Mouse (Mus musculus): ENCODE data around the gene Sarm1. TPM values are rescaled to one million over a fixed set of nuclear protein-coding genes. Genes with fewer than 3 reads are reported as not detected.
A peak's percentile ranks its signal among the peaks of the same experiment; 100 is the strongest.

Gene Sarm1
- polyA plus RNA-seq, 1 experiment from 2014 or later = 5.2 TPM

GRCm38 (mm10) chr11:78471326-78472103, 26.0 kb downstream of the Sarm1 start:
- H3K9ac ChIP-seq = no peak overlapping the region
- H3K27me3 ChIP-seq = no peaks in the 10 kb centered on the region
- H3K4me1 ChIP-seq = peaks cover 5% of the 10 kb centered on the region
- H3K9me3 ChIP-seq = no peaks in the 10 kb centered on the region
- 87% methylated on average over 10 of the region's 10 CpGs for WGBS
- no peak overlapping the region for H3K4me2 ChIP-seq (replicated peaks)
- no peak overlapping the region for H3K27ac ChIP-seq
- H3K36me3 ChIP-seq = peaks cover 7% of the 10 kb centered on the region; the same call in 1 of the 2 replicates
- no peak for ATAC-seq (ENCODE audit: insufficient number of reproducible peaks, insufficient read depth, low FRiP score, low TSS enrichment)
- H3K4me3 ChIP-seq = no peak overlapping the region

- Histone ChIP-seq H3K4me2 (replicated peaks) (no peak overlapping the region), H3K36me3 (peaks cover 7% of the 10 kb centered on the region; the same call in 1 of the 2 replicates), H3K4me3 (no peak overlapping the region), H3K9ac (no peak overlapping the region), H3K4me1 (peaks cover 15% of the 10 kb centered on the region), H3K27me3 (no peaks in the 10 kb centered on the region), H3K27ac (no peak overlapping the region), H3K9me3 (no peaks in the 10 kb centered on the region)
- no peak for ATAC-seq (ENCODE audit: insufficient number of reproducible peaks, insufficient read depth, low FRiP score, low TSS enrichment)
- WGBS = 25% methylated on average over 3 of the region's 3 CpGs
Measured at GRCm38 (mm10) chr11:78467932-78468331, 29.6 kb downstream of the Sarm1 start.

- no peaks in the 10 kb centered on the region for H3K27me3 ChIP-seq
- H3K9ac ChIP-seq = no peak overlapping the region
- WGBS = 79% methylated on average over 7 of the region's 7 CpGs
- no peak overlapping the region for H3K27ac ChIP-seq
- no peaks in the 10 kb centered on the region for H3K9me3 ChIP-seq
- peaks cover 7% of the 10 kb centered on the region; the same call in 1 of the 2 replicates for H3K36me3 ChIP-seq
- peaks cover 15% of the 10 kb centered on the region for H3K4me1 ChIP-seq
- H3K4me2 ChIP-seq (replicated peaks) = no peak overlapping the region
- ATAC-seq (ENCODE audit: insufficient number of reproducible peaks, insufficient read depth, low FRiP score, low TSS enrichment) = no peak
- H3K4me3 ChIP-seq = no peak overlapping the region
Measured at GRCm38 (mm10) chr11:78467515-78467914, 30.0 kb downstream of the Sarm1 start.

GRCm38 (mm10) chr11:78466242-78466912, 31.2 kb downstream of the Sarm1 start:
- Histone ChIP-seq H3K36me3 (peaks cover 2% of the 10 kb centered on the region; the same call in 1 of the 2 replicates), H3K4me2 (replicated peaks) (peak overlapping the region; percentile 82), H3K4me1 (peaks cover 15% of the 10 kb centered on the region), H3K9ac (peak overlapping the region; percentile 90), H3K27me3 (no peaks in the 10 kb centered on the region), H3K4me3 (peak overlapping the region; percentile 73), H3K27ac (peak overlapping the region; percentile 97), H3K9me3 (0 out of 2 replicates have a peak, but pooled peaks cover 4% of the 10 kb centered on the region)
- peak; percentile 7; the same call in 1 of the 2 replicates for ATAC-seq (ENCODE audit: insufficient number of reproducible peaks, insufficient read depth, low FRiP score, low TSS enrichment)
- 63% methylated on average over 23 of the region's 23 CpGs for WGBS

- Histone ChIP-seq H3K4me1 (peaks cover 15% of the 10 kb centered on the region), H3K36me3 (no peaks in the 10 kb centered on the region), H3K27ac (peak within 1 kb of the TSS; percentile 97), H3K4me3 (peak within 1 kb of the TSS; percentile 73), H3K27me3 (no peaks in the 10 kb centered on the region), H3K9ac (peak within 1 kb of the TSS; percentile 90), H3K9me3 (0 out of 2 replicates have a peak, but pooled peaks cover 4% of the 10 kb centered on the region), H3K4me2 (replicated peaks) (peak within 1 kb of the TSS; percentile 82)
- under 1% methylated on average over 41 of the region's 41 CpGs for WGBS
- ATAC-seq (ENCODE audit: insufficient number of reproducible peaks, insufficient read depth, low FRiP score, low TSS enrichment) = peak; percentile 93
Measured at GRCm38 (mm10) chr11:78465568-78466180, 31.9 kb downstream of the Sarm1 start, which contains the start of gene Slc46a1. Gene Slc46a1, plus strand, starts transcription at chr11:78465697.

- Histone ChIP-seq H3K4me2 (replicated peaks) (peak overlapping the region; percentile 82), H3K27ac (peak overlapping the region; percentile 97; the same call in 1 of the 2 replicates), H3K9me3 (0 out of 2 replicates have a peak, but pooled peaks cover 4% of the 10 kb centered on the region), H3K4me1 (peaks cover 15% of the 10 kb centered on the region), H3K27me3 (no peaks in the 10 kb centered on the region), H3K4me3 (peak overlapping the region; percentile 73), H3K9ac (peak overlapping the region; percentile 90), H3K36me3 (no peaks in the 10 kb centered on the region)
- WGBS = 36% methylated on average over 9 of the region's 9 CpGs
- 0 out of 2 replicates have a peak, but pooled peaks have one; percentile 20 for ATAC-seq (ENCODE audit: insufficient number of reproducible peaks, insufficient read depth, low FRiP score, low TSS enrichment)
Measured at GRCm38 (mm10) chr11:78465116-78465515, 32.4 kb downstream of the Sarm1 start.

GRCm38 (mm10) chr11:78463286-78464036, 34.1 kb downstream of the Sarm1 start:
- Histone ChIP-seq H3K27ac (no peak overlapping the region), H3K4me2 (replicated peaks) (no peak overlapping the region), H3K4me1 (peaks cover 15% of the 10 kb centered on the region), H3K36me3 (no peaks in the 10 kb centered on the region), H3K9ac (no peak overlapping the region), H3K27me3 (no peaks in the 10 kb centered on the region), H3K9me3 (0 out of 2 replicates have a peak, but pooled peaks cover 4% of the 10 kb centered on the region), H3K4me3 (no peak overlapping the region)
- 60% methylated on average over 13 of the region's 13 CpGs for WGBS
- ATAC-seq (ENCODE audit: insufficient number of reproducible peaks, insufficient read depth, low FRiP score, low TSS enrichment) = no peak

GRCm38 (mm10) chr11:78462669-78463068, 34.9 kb downstream of the Sarm1 start:
- no peak overlapping the region for H3K4me2 ChIP-seq (replicated peaks)
- ATAC-seq (ENCODE audit: insufficient number of reproducible peaks, insufficient read depth, low FRiP score, low TSS enrichment) = no peak
- WGBS = 83% methylated on average over 5 of the region's 5 CpGs
- H3K9ac ChIP-seq = no peak overlapping the region
- 0 out of 2 replicates have a peak, but pooled peaks cover 4% of the 10 kb centered on the region for H3K9me3 ChIP-seq
- no peaks in the 10 kb centered on the region for H3K36me3 ChIP-seq
- H3K4me3 ChIP-seq = no peak overlapping the region
- no peaks in the 10 kb centered on the region for H3K27me3 ChIP-seq
- no peak overlapping the region for H3K27ac ChIP-seq
- peaks cover 15% of the 10 kb centered on the region for H3K4me1 ChIP-seq

GRCm38 (mm10) chr11:78461894-78462293, 35.7 kb downstream of the Sarm1 start:
- H3K4me1 ChIP-seq = peaks cover 13% of the 10 kb centered on the region
- ATAC-seq (ENCODE audit: insufficient number of reproducible peaks, insufficient read depth, low FRiP score, low TSS enrichment) = no peak
- H3K4me3 ChIP-seq = no peak overlapping the region
- 0 out of 2 replicates have a peak, but pooled peaks cover 4% of the 10 kb centered on the region for H3K9me3 ChIP-seq
- H3K36me3 ChIP-seq = no peaks in the 10 kb centered on the region
- H3K27ac ChIP-seq = no peak overlapping the region
- no peaks in the 10 kb centered on the region for H3K27me3 ChIP-seq
- no peak overlapping the region for H3K4me2 ChIP-seq (replicated peaks)
- 61% methylated on average over 1 of the region's 1 CpGs for WGBS
- H3K9ac ChIP-seq = no peak overlapping the region

GRCm38 (mm10) chr11:78458740-78459139, 38.8 kb downstream of the Sarm1 start:
- no peaks in the 10 kb centered on the region for H3K36me3 ChIP-seq
- no peak for ATAC-seq (ENCODE audit: insufficient number of reproducible peaks, insufficient read depth, low FRiP score, low TSS enrichment)
- 81% methylated on average over 17 of the region's 17 CpGs for WGBS

GRCm38 (mm10) chr11:78455308-78455707, 42.2 kb downstream of the Sarm1 start:
- no peaks in the 10 kb centered on the region for H3K27me3 ChIP-seq
- WGBS = 42% methylated on average over 5 of the region's 5 CpGs
- no peaks in the 10 kb centered on the region for H3K36me3 ChIP-seq
- no peak for ATAC-seq (ENCODE audit: insufficient number of reproducible peaks, insufficient read depth, low FRiP score, low TSS enrichment)
- no peak overlapping the region for H3K9ac ChIP-seq
- no peak overlapping the region for H3K27ac ChIP-seq
- no peak overlapping the region for H3K4me2 ChIP-seq (replicated peaks)
- no peaks in the 10 kb centered on the region for H3K4me1 ChIP-seq
- H3K4me3 ChIP-seq = no peak overlapping the region
- no peaks in the 10 kb centered on the region for H3K9me3 ChIP-seq

More at GRCm38 (mm10) chr11:78458740-78459139, 38.8 kb downstream of the Sarm1 start:
- no peaks in the 10 kb centered on the region for H3K4me1 ChIP-seq
- no peaks in the 10 kb centered on the region for H3K27me3 ChIP-seq
- no peak overlapping the region for H3K4me2 ChIP-seq (replicated peaks)
- H3K4me3 ChIP-seq = no peak overlapping the region
- no peak overlapping the region for H3K9ac ChIP-seq
- H3K9me3 ChIP-seq = 0 out of 2 replicates have a peak, but pooled peaks cover 4% of the 10 kb centered on the region
- no peak overlapping the region for H3K27ac ChIP-seq
